Mouse (Mus musculus) neural tube, embryonic 10.5 days (tissue): ENCODE data around the gene Rfx2.

Experiments
- DNase-seq: peaks from one replicate; pipeline ENCODE4 v3.0.0-alpha.2; 2017; ENCODE audit warnings: low spot score; ENCODE audit errors: extremely low spot score

Gene Rfx2

DNA sequence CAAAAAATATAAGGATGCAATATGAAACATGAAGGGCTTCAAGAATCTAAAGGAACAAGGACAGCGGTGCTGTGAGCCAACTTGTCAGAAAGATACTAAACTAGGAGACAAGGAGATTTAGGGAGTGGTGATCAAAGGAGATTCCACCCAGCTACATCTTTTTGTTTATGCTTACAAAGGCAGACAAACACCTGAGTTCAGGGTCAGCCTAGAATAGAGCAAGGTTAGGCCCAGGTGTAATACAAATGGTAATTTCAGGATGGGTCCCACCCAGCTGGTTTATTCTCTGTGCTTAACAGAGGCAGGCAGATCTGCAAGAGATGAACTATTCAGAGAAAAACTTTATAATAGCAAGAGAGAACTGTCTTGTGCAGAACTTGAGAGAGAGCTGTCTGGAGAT, 2.6 kb upstream of the Rfx2 start:
- DNase-seq, result no peak

GRCm38 (mm10) chr17:56832918-56833317, 2.1 kb upstream of the Rfx2 start:
- DNase-seq, result no peak

DNA sequence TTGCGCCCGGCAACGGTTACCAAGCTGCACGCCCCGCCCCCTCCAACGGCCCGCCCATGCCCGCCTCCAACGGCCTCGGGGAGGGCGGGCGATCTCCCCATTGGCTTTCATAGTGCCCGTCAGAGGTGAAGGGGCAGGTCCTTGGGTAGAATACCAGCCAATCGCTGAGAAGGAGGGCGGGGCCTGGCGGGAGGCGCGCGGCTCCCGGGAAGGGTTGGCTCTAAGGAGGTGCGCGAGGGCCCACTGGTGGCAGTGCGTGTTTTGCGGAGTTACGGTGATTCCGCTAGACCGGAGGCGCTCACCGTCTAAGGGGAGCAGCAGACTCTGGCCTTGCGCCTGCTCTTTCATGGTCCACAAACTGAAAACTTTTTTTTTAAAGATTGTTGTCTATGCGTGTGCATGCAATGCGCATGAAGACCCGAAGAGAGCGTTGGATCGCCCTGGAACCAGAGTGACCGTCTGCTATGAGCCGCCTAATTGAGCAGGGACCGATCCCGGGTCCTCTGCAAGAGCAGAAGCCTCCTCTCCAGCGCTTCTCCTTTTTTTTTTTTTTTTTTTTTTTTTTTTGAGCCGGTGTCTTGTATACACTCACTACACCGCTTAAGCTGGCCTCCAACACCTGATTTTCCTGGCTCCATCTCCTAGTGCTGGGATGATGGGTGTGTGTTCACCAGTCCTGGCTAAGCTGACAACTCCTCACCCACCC, 451 bp upstream of the Rfx2 start:
- DNase-seq, result peak; percentile 97

GRCm38 (mm10) chr17:56829795-56830194, 1.0 kb downstream of the Rfx2 start:
- DNase-seq, result peak; percentile 58

GRCm38 (mm10) chr17:56829171-56829570, 1.6 kb downstream of the Rfx2 start:
- no peak for DNase-seq

GRCm38 (mm10) chr17:56826718-56827117, 4.1 kb downstream of the Rfx2 start:
- no peak for DNase-seq

GRCm38 (mm10) chr17:56823352-56823751, 7.5 kb downstream of the Rfx2 start:
- no peak for DNase-seq

GRCm38 (mm10) chr17:56822380-56822779, 8.4 kb downstream of the Rfx2 start:
- no peak for DNase-seq

DNA sequence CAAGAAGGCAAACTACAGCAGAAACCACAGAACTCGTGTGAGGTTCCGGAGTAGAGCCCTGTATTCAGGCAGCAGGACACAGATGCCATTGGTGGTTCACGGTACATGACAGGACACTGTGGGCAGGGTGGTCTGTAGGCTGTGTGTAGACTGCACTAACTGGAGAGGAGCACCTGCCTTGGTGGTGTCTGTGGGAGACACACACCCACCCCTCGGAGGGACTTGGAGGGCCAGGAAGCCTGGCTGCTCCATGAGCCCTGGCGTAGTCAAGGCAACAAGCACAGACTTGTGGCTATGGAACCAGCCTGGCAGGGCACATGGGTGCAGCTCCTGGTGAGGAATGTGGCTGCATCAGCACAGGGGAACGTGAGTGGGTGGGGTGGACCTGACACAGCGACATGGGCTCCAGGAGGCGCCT, 11.1 kb downstream of the Rfx2 start:
- no peak for DNase-seq

DNA sequence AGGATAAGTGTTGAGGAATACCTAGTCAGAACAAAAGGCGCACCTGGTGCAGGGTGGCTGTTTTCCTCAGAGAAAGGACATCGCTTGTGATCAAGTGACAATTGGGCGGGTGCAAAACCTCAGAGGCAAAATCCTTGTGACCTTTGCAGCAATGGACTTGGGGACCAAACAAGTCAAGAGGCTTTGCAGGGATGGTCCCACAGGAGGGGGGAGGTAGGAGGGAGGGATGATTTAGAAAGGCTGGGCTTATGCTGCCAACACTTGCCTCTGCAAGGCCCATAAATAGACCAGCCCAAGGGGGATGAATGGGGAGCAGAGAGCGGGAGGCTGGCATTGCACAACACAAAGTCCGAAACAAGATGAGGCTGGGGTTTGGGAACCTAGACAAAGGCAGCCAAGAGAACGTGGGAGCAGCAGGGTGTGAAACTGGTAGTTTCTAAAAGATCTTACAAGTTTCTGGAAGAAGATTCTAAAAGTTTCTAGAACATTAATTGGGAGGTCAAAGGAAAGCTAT, 11.7 kb downstream of the Rfx2 start:
- no peak for DNase-seq

- DNase-seq, result no peak
Measured at GRCm38 (mm10) chr17:56818067-56818636, 12.7 kb downstream of the Rfx2 start.

- no peak for DNase-seq
Measured at GRCm38 (mm10) chr17:56815057-56815345, 15.8 kb downstream of the Rfx2 start.

- peak; percentile 92 for DNase-seq
Measured at GRCm38 (mm10) chr17:56814316-56815056, 16.3 kb downstream of the Rfx2 start.

- DNase-seq, result peak; percentile 61
Measured at GRCm38 (mm10) chr17:56810245-56810644, 20.6 kb downstream of the Rfx2 start.

- peak; percentile 80 for DNase-seq
Measured at GRCm38 (mm10) chr17:56808518-56808917, 22.3 kb downstream of the Rfx2 start.

- no peak for DNase-seq
Measured at GRCm38 (mm10) chr17:56805784-56806183, 25.0 kb downstream of the Rfx2 start.

DNA sequence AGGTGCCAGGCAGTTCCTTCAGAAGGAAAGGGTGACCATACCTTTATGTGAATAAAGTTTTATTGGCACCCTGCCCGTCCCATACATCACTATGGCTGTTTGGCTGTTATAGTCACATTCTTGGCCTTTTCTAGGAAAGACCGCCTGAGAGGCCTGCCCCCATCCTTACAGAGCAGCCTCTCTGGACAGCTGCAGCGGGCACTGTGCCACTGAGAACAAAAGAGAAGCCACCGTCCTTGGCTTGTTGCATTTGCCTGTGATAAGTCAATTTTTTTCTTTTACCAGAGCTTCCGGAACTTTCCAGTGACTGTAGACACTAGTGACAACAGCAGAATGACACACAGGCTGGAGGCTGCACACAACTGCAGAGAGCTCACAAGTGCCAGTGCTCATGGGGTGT, 25.9 kb downstream of the Rfx2 start:
- no peak for DNase-seq

- DNase-seq, result no peak
Measured at GRCm38 (mm10) chr17:56802065-56802464, 28.7 kb downstream of the Rfx2 start.

DNA sequence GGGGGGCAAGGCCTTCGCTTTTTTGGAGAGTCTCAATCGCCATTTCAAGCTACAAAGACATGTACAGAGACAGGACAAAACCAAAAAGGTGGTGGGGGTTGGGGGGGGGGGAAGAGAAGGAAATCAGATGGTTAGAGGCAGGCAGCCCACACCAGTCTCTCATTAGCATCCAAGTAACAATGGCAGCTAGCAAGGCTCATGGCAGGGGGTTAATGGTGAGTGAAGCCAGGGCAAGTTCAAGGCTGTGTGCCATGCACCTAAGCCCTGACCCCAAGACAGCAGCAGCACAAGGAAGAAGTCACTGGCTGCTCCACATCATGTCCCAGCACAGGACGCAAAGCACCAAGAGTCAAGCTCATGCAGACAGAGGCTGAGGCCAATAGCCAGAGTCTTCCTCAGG, 31.5 kb downstream of the Rfx2 start:
- no peak for DNase-seq

GRCm38 (mm10) chr17:56793614-56794319, 37.0 kb downstream of the Rfx2 start:
- no peak for DNase-seq

DNA sequence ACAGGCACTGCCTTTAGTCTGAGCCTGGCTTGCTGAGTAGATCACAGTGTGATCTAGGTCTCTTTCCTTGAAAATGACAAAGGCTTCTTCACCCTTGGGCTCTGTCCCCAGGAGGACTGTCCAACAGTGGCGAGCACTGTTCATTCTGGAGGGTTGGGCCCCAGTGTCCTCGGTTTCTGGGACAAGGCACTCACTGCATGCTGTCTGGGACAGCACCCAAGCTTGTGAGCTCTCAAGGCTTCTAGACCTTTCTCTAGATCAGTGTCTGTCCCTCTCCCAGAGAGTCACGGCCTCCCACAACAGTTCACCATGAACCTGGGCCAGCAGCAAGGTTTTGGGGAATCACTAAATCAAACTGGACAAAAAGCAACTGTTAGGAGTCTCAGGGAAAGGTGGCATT, 38.2 kb downstream of the Rfx2 start:
- DNase-seq, result no peak

DNA sequence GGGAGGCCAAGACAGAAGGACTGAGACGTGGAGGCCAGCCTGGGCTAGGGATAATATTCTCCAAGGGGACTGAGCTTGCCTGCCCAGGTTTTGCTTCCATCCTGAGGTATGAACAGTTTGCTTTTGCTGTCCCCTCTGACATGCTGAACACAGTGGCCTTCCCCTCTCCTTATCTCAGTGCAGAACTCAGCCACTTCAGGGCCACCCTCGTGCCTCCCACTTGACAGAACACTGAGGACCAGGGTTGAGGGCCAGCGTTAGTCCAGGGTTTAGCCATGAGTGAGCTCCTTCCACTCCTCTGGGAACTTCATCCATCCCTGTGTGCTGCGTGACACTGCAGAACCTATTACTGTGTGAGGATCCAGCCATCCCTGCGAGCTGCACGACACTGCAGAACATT, 41.5 kb downstream of the Rfx2 start:
- no peak for DNase-seq
